Mouse (Mus musculus): ENCODE measurements around the gene Rufy4.

DNA sequence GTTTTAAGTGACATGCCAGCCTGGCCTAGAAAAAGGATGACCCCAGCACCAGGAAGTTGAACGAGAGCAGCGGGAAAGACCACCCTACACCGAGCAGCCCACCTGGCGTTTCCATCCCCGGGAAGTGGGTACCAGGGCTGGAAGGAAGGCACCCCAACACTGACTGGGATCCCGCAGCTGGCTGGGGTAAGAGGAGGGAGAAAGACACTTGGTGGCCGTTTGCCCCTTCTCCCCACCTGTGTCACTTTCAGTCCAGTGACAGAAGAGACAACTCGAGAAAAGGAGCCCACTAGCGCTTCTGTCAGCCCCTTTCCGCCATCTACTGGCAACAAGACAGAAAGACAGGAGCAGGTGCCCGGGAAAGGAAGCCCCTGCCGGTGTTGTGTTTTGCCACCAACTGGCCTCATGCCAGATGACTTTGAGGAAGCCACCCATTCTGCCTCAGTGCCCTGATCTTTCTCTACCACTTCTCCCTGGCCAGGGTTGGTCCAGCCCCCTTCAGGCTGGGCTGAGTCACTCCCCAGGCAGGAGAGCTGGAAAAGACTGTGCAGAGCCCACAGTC lies at the start of gene Rufy4:
- TF ChIP-seq CTCF (IDR thresholded peaks at IDR 0.05; ENCODE audit: low read depth) (peak; percentile 81), EP300 (IDR thresholded peaks at IDR 0.05; ENCODE audit: low read depth) (no peak)

Data from liver, postnatal 0 days (tissue).